Mouse (Mus musculus): ENCODE results near the gene Efna5. TPM values are rescaled to one million over a fixed set of nuclear protein-coding genes. Genes with fewer than 3 reads are reported as not detected.

Gene Efna5
- total and polyA plus RNA-seq, 3 experiments: 0.04 to 0.23 TPM; not detected in 1

GRCm38 (mm10) chr17:62713455-62713854 lies 167.7 kb downstream of the Efna5 start (continued):
- no peak for TF ChIP-seq SIN3A (IDR thresholded peaks at IDR 0.05; ENCODE audit: low read length)

GRCm38 (mm10) chr17:62706418-62706817 lies 174.7 kb downstream of the Efna5 start:
- dilution Hi-C loops (cut with MboI; ENCODE audit: extremely low pct_ligation_motif_present, extremely low pct_unique_long_range_greater_than_20kb, low sequenced_read_pairs): no loop called here
- H3K4me3 ChIP-seq (replicated peaks in 1 of 3; ENCODE audit: low read depth in 2 of 3, low read length in 2 of 3, poor library complexity in 1 of 3): no peak overlapping the region

GRCm38 (mm10) chr17:62702020-62702814 lies 178.9 kb downstream of the Efna5 start:
- Histone ChIP-seq H3K4me3 (replicated peaks in 1 of 3; ENCODE audit: low read depth in 2 of 3, low read length in 2 of 3, poor library complexity in 1 of 3) (no peak overlapping the region), H3K4me1 (ENCODE audit: control insufficient read depth in 1 of 2, insufficient read depth in 2 of 2) (peaks cover 0 to 3% of the 10 kb centered on the region in 2 experiments; a peak in 2 of 4 replicates), H3K9ac (ENCODE audit: insufficient read depth, low read depth) (no peak overlapping the region), H3K27me3 (replicated peaks) (no peaks in the 10 kb centered on the region), H3K9me3 (replicated peaks; ENCODE audit: low read length) (no peaks in the 10 kb centered on the region), H3K27ac (ENCODE audit: insufficient read depth, low read depth) (no peak overlapping the region), H3K36me3 (replicated peaks in 1 of 2; ENCODE audit: control insufficient read depth in 1 of 2, insufficient read depth in 1 of 2, low read length in 1 of 2) (no peaks in the 10 kb centered on the region), H3K79me2 (replicated peaks; ENCODE audit: control insufficient read depth, extremely low read depth, insufficient read depth, poor library complexity, severe bottlenecking) (no peaks in the 10 kb centered on the region), H3K4me2 (ENCODE audit: insufficient read depth, low read depth, poor library complexity, severe bottlenecking) (no peak overlapping the region)
- no peak for DNase-seq (ENCODE audit: extremely low read depth)
- TF ChIP-seq CHD2 (IDR thresholded peaks at IDR 0.05; ENCODE audit: low read length): no peak
- TF ChIP-seq TCF12 (IDR thresholded peaks at IDR 0.05; ENCODE audit: low read depth, low read length): no peak
- no peak for TF ChIP-seq SMC3 (IDR thresholded peaks at IDR 0.05; ENCODE audit: low read depth, low read length)
- no peak for TF ChIP-seq PAX5 (IDR thresholded peaks at IDR 0.05; ENCODE audit: low read length)
- no peak for TF ChIP-seq JUN (IDR thresholded peaks at IDR 0.05; ENCODE audit: insufficient read depth, low read depth, low read length)
- TF ChIP-seq SIN3A (IDR thresholded peaks at IDR 0.05; ENCODE audit: low read length): no peak
- no peak for TF ChIP-seq USF2 (conservative IDR thresholded peaks at IDR 0.05; ENCODE audit: low read depth, low read length)
- TF ChIP-seq POLR2A (IDR thresholded peaks at IDR 0.05; ENCODE audit: low read depth, low read length): no peak
- dilution Hi-C loops (cut with MboI; ENCODE audit: extremely low pct_ligation_motif_present, extremely low pct_unique_long_range_greater_than_20kb, low sequenced_read_pairs) (no loop called here), in situ Hi-C loops (cut with MboI; ENCODE audit: low pct_ligation_motif_present, low pct_unique_long_range_greater_than_20kb, low sequenced_read_pairs) (no loop called here)

More at GRCm38 (mm10) chr17:62706418-62706817, 174.7 kb downstream of the Efna5 start:
- in situ Hi-C loops (cut with MboI; ENCODE audit: low pct_ligation_motif_present, low pct_unique_long_range_greater_than_20kb, low sequenced_read_pairs): no loop called here
- Histone ChIP-seq H3K79me2 (replicated peaks; ENCODE audit: control insufficient read depth, extremely low read depth, insufficient read depth, poor library complexity, severe bottlenecking) (no peaks in the 10 kb centered on the region), H3K27ac (ENCODE audit: insufficient read depth, low read depth) (no peak overlapping the region), H3K9ac (ENCODE audit: insufficient read depth, low read depth) (no peak overlapping the region), H3K36me3 (replicated peaks in 1 of 2; ENCODE audit: control insufficient read depth in 1 of 2, insufficient read depth in 1 of 2, low read length in 1 of 2) (no peaks in the 10 kb centered on the region), H3K27me3 (replicated peaks) (no peaks in the 10 kb centered on the region), H3K4me2 (ENCODE audit: insufficient read depth, low read depth, poor library complexity, severe bottlenecking) (no peak overlapping the region), H3K9me3 (replicated peaks; ENCODE audit: low read length) (no peaks in the 10 kb centered on the region), H3K4me1 (ENCODE audit: control insufficient read depth in 1 of 2, insufficient read depth in 2 of 2) (peaks cover 0 to 3% of the 10 kb centered on the region in 2 experiments; a peak in 2 of 4 replicates)
- TF ChIP-seq MAX (IDR thresholded peaks at IDR 0.05; ENCODE audit: low read length): no peak
- no peak for TF ChIP-seq JUN (IDR thresholded peaks at IDR 0.05; ENCODE audit: insufficient read depth, low read depth, low read length)
- TF ChIP-seq CTCF (conservative IDR thresholded peaks at IDR 0.05 in 1 of 2, IDR thresholded peaks at IDR 0.05 in 1 of 2; ENCODE audit: low read depth in 2 of 2, low read length in 2 of 2): no peak
- no peak for TF ChIP-seq TBP (conservative IDR thresholded peaks at IDR 0.05; ENCODE audit: low read depth, low read length)
- TF ChIP-seq GABPA (IDR thresholded peaks at IDR 0.05; ENCODE audit: insufficient replicate concordance, low read depth, low read length): no peak
- TF ChIP-seq UBTF (IDR thresholded peaks at IDR 0.05; ENCODE audit: low read depth, low read length): no peak
- TF ChIP-seq ZMIZ1 (IDR thresholded peaks at IDR 0.05; ENCODE audit: low read depth, low read length): no peak
- TF ChIP-seq USF2 (conservative IDR thresholded peaks at IDR 0.05; ENCODE audit: low read depth, low read length): no peak
- no peak for TF ChIP-seq ELF1 (IDR thresholded peaks at IDR 0.05; ENCODE audit: low read depth, low read length)
- no peak for TF ChIP-seq POLR2A (IDR thresholded peaks at IDR 0.05; ENCODE audit: low read depth, low read length)
- TF ChIP-seq NRF1 (IDR thresholded peaks at IDR 0.05; ENCODE audit: low read depth, low read length): no peak
- TF ChIP-seq USF1 (IDR thresholded peaks at IDR 0.05; ENCODE audit: low read depth, low read length): no peak
- no peak for TF ChIP-seq SMC3 (IDR thresholded peaks at IDR 0.05; ENCODE audit: low read depth, low read length)
- no peak for TF ChIP-seq MXI1 (IDR thresholded peaks at IDR 0.05; ENCODE audit: low read depth, low read length)
- TF ChIP-seq CHD1 (IDR thresholded peaks at IDR 0.05; ENCODE audit: low read depth, low read length): no peak
- no peak for TF ChIP-seq IRF4 (IDR thresholded peaks at IDR 0.05; ENCODE audit: low read depth, low read length)
- no peak for TF ChIP-seq CHD2 (IDR thresholded peaks at IDR 0.05; ENCODE audit: low read length)
- no peak for TF ChIP-seq PAX5 (IDR thresholded peaks at IDR 0.05; ENCODE audit: low read length)
- no peak for TF ChIP-seq RCOR1 (conservative IDR thresholded peaks at IDR 0.05; ENCODE audit: low read depth, low read length)
- TF ChIP-seq SIN3A (IDR thresholded peaks at IDR 0.05; ENCODE audit: low read length): no peak
- DNase-seq (ENCODE audit: extremely low read depth): no peak

Data from CH12.LX (cell line).